Mouse (Mus musculus): ENCODE results near the gene Fam47e.

GRCm38 (mm10) chr5:92557508-92557907 lies 2.6 kb downstream of the Fam47e start:
- TF ChIP-seq CTCF (IDR thresholded peaks at IDR 0.05; ENCODE audit: low read depth) (no peak), EP300 (optimal IDR thresholded peaks at IDR 0.05) (no peak)

All from stomach, postnatal 0 days (tissue).